Mouse (Mus musculus) megakaryocyte, embryonic 14.5 days (primary cell): ENCODE measurements around the gene Celf6.

Source experiments
- FLI1 ChIP-seq: IDR thresholded peaks from 2 replicates; pipeline ENCODE4 v1.6.1; 2012; ENCODE audit warnings: low read length, inconsistent platforms, mixed read lengths
- GATA1 ChIP-seq: IDR thresholded peaks from 3 replicates; pipeline ENCODE4 v1.6.1; 2012; ENCODE audit warnings: mixed read lengths, low read length, inconsistent platforms, borderline replicate concordance

GRCm38 (mm10) chr9:59638372-59638771 is 60.7 kb downstream of the Celf6 start:
- TF ChIP-seq GATA1 (no peak), FLI1 (no peak)
